Comparison of ENCODE assay signal across 8 mouse cellular contexts in genomic region chrX:71492634-71493278, GRCm38 (mm10). TPM values are rescaled to one million over a fixed set of nuclear protein-coding genes. Genes with fewer than 3 reads are reported as not detected.
DNase-seq lines count a peak whose midpoint lies in the region; ATAC-seq and TF ChIP-seq lines count a peak whose summit lies in the region.

Gene Cd99l2, minus strand, starts transcription at chrX:71492849.

- no peak for TF ChIP-seq CTCF in bone marrow macrophage, adult 2 months (IDR thresholded peaks at IDR 0.05; ENCODE audit: low read depth, low read length)
- no peak for TF ChIP-seq CTCF in embryonic fibroblast, embryonic 13.5 days (IDR thresholded peaks at IDR 0.05; ENCODE audit: borderline replicate concordance, insufficient read depth, low read length)

- no peaks in the 10 kb centered on the region for H3K9me3 ChIP-seq in heart, embryonic 10.5 days
- no peaks in the 10 kb centered on the region for H3K9me3 ChIP-seq in kidney, embryonic 15.5 days (replicated peaks)

- ATAC-seq in kidney, embryonic 15.5 days (replicated peaks; ENCODE audit: low FRiP score): peak; percentile 96
- ATAC-seq in monocyte, adult 5-6 weeks (replicated peaks; ENCODE audit: insufficient number of reproducible peaks, low FRiP score, low TSS enrichment, poor library complexity, severe bottlenecking): peak; percentile 90

- peaks cover 17% of the 10 kb centered on the region; the same call in 1 of the 2 replicates for H3K27me3 ChIP-seq in heart, embryonic 10.5 days (ENCODE audit: insufficient read depth, poor library complexity, severe bottlenecking)
- H3K27me3 ChIP-seq in kidney, embryonic 15.5 days: peaks cover 5% of the 10 kb centered on the region; the same call in 1 of the 2 replicates

- peak within 1 kb of the TSS; percentile 66 for H3K27ac ChIP-seq in bone marrow macrophage, adult 2 months (ENCODE audit: insufficient read depth, low read depth, low read length)
- peak within 1 kb of the TSS; percentile 71 for H3K27ac ChIP-seq in embryonic fibroblast, embryonic 13.5 days (ENCODE audit: insufficient read depth, low read length)
- peak within 1 kb of the TSS; percentile 92 for H3K27ac ChIP-seq in heart, embryonic 10.5 days
- peak within 1 kb of the TSS; percentile 91 for H3K27ac ChIP-seq in kidney, embryonic 15.5 days

- H3K9ac ChIP-seq in kidney, embryonic 15.5 days: peak within 1 kb of the TSS; percentile 62

- peak within 1 kb of the TSS; percentile 80 for H3K4me3 ChIP-seq in bone marrow macrophage, adult 2 months (ENCODE audit: insufficient read depth, low read length)
- peak within 1 kb of the TSS; percentile 54 for H3K4me3 ChIP-seq in embryonic fibroblast, embryonic 13.5 days (ENCODE audit: insufficient read depth, low read length)
- H3K4me3 ChIP-seq in heart, embryonic 10.5 days: peak within 1 kb of the TSS; percentile 65
- peak within 1 kb of the TSS; percentile 55 for H3K4me3 ChIP-seq in kidney, embryonic 15.5 days (replicated peaks)

- peak within 1 kb of the TSS; percentile 66 for H3K4me2 ChIP-seq in kidney, embryonic 15.5 days

- DNase-seq in A20 (ENCODE audit: low read depth, low spot score) (peak; percentile 84), liver (peak; percentile 93)
- peak; percentile 94 for DNase-seq in heart, embryonic 10.5 days (ENCODE audit: low spot score)
- DNase-seq in spleen, postnatal 4 days (ENCODE audit: low spot score in 2 of 2): peak; percentile 85 to 89

- no peak for TF ChIP-seq POLR2A in bone marrow macrophage, adult 2 months (IDR thresholded peaks at IDR 0.05; ENCODE audit: borderline replicate concordance, low read depth, low read length)
- TF ChIP-seq POLR2A in embryonic fibroblast, embryonic 13.5 days (IDR thresholded peaks at IDR 0.05; ENCODE audit: low read depth, low read length): peak; percentile 35; the same call in 1 of the 2 replicates

- H3K4me1 ChIP-seq in bone marrow macrophage, adult 2 months (ENCODE audit: control insufficient read depth, insufficient read depth, low read length): peaks cover 22% of the 10 kb centered on the region
- H3K4me1 ChIP-seq in embryonic fibroblast, embryonic 13.5 days (ENCODE audit: control insufficient read depth, insufficient read depth, low read length): peaks cover 2% of the 10 kb centered on the region; the same call in 1 of the 2 replicates
- H3K4me1 ChIP-seq in heart, embryonic 10.5 days: no peaks in the 10 kb centered on the region
- H3K4me1 ChIP-seq in kidney, embryonic 15.5 days: peaks cover 5% of the 10 kb centered on the region; the same call in 1 of the 2 replicates

- WGBS in heart, embryonic 10.5 days: 14% methylated on average over 23 of the region's 23 CpGs
- WGBS in kidney, embryonic 15.5 days: 21% methylated on average over 23 of the region's 23 CpGs

- H3K36me3 ChIP-seq in heart, embryonic 10.5 days: no peaks in the 10 kb centered on the region
- H3K36me3 ChIP-seq in kidney, embryonic 15.5 days: no peaks in the 10 kb centered on the region

RNA-seq across cellular contexts. Expression of gene Cd99l2, which starts in this region (rescaled TPM):
- polyA plus RNA-seq in bone marrow macrophage, adult 2 months (2012; ENCODE audit: insufficient read depth, insufficient read length, missing spikeins): 22.9 and 23.8 TPM in 2 replicates
- polyA plus RNA-seq in embryonic fibroblast, embryonic 13.5 days (2011; ENCODE audit: insufficient read length, low read depth, missing spikeins): 38.6 and 39.5 TPM in 2 replicates
- 23.9 and 28.8 TPM in 2 replicates for polyA plus RNA-seq in heart, embryonic 10.5 days (2016; fragmentation: Nextera tagmentation; extraction: Ambion mirVana)
- polyA plus RNA-seq in kidney, embryonic 15.5 days (2015; fragmentation: Nextera tagmentation; extraction: Ambion mirVana): 29.6 and 33.7 TPM in 2 replicates
- total RNA-seq in monocyte, adult 5-6 weeks (2017): 4.7 to 5.5 TPM (median 5.1 TPM) in 3 replicates

Comparison
In these comparisons a context has a peak if more than half of its experiments do, and no peak if none do; other contexts are left out.
1. Peak in every context shown above with its lines: DNase-seq, ATAC-seq, H3K4me3 ChIP-seq and H3K27ac ChIP-seq.